15 mouse cellular contexts compared by ENCODE assay signal in the genomic region with DNA sequence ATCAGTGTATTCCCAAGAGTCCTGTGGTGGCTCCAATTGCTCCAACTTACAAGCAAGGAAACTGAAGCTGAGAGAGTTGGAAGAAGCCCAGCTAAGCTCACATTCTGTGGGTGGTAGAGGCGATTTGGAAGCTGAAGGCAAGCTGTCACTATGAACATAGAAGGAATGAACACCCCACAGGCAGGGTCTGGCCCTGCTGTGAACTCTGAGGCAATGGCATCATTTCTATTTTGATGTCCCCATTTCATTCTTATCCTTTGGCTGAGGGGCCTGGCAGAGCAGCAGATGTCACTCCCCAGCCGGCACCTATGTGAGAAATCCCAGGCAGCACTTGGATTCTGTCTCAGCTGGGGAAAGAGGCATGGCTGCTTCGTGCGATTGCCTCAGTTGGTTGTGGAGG. TPM values are rescaled to one million over a fixed set of nuclear protein-coding genes. Genes with fewer than 3 reads are reported as not detected.
DNase-seq lines count a peak whose midpoint lies in the region; TF ChIP-seq lines count a peak whose summit lies in the region.
"Had no signal": no experiment of that assay in that cellular context is flagged by ENCODE, and none has a peak within 500 bp of the region (broad histone marks: within the 10 kb centered on the region; RNA-seq: fewer than 3 reads in every experiment).

No protein-coding gene starts in this region.

- peak overlapping the region; percentile 76 for H3K27ac ChIP-seq in layer of hippocampus, adult 2 months
- H3K27ac ChIP-seq: forebrain, embryonic 15.5 days; liver, embryonic 14.5 days; stomach, postnatal 0 days had no signal

- H3K4me3 ChIP-seq in layer of hippocampus, adult 2 months, result no peak overlapping the region
- H3K4me3 ChIP-seq: forebrain, embryonic 15.5 days; megakaryocyte, embryonic 14.5 days had no signal

- peak; percentile 49 to 57 for DNase-seq in cerebellum, postnatal 10 days
- DNase-seq in cerebellum, postnatal 36 days, result no peak
- peak; percentile 37 to 62 for DNase-seq in layer of hippocampus, adult 2 months (ENCODE audit: low spot score in 2 of 2)
- DNase-seq in layer of hippocampus, postnatal 10 days (ENCODE audit: low spot score in 2 of 2), result no peak
- peak; percentile 77 for DNase-seq in brain, adult 2 months (ENCODE audit: low read depth, low spot score)
- peak; percentile 74 to 80 for DNase-seq in heart, postnatal 10 days
- no peak for DNase-seq in thymus, postnatal 14 days
- no peak for DNase-seq in retina, postnatal 1 day

- no peak for TF ChIP-seq CTCF in layer of hippocampus, adult 2 months (conservative IDR thresholded peaks at IDR 0.05)

- intact Hi-C loops in heart, postnatal 10 days (cut with DNase I), result no loop called here

RNA-seq across cellular contexts. Expression of a gene that starts 24.6 kb away (rescaled TPM):
- total RNA-seq in layer of hippocampus, adult 2 months (2021), result not detected
- total RNA-seq in layer of hippocampus, postnatal 10 days (2021), result not detected
- total RNA-seq in heart, postnatal 10 days (2021), result under 1 TPM; 0.31 to 0.37 TPM
- total RNA-seq: adrenal gland, adult 8-10 months; left cerebral cortex, postnatal 25 days; neutrophil, adult 5-6 weeks had no signal

RNA-seq across cellular contexts. Expression of a gene that starts 25.4 kb away (rescaled TPM):
- 10 to 100 TPM; 30.2 TPM for total RNA-seq in layer of hippocampus, adult 2 months (2021)
- total RNA-seq in layer of hippocampus, postnatal 10 days (2021), result 10 to 100 TPM; 36.4 to 36.7 TPM
- total RNA-seq in heart, postnatal 10 days (2021), result 10 to 100 TPM; 79.1 to 89.5 TPM
- total RNA-seq: neutrophil, adult 5-6 weeks had no signal

Comparison
In these comparisons a context has a peak if more than half of its experiments do, and no peak if none do; other contexts are left out.
1. DNase-seq: peak in cerebellum, postnatal 10 days (2 of 2), layer of hippocampus, adult 2 months (2 of 2), brain, adult 2 months (single experiment) and heart, postnatal 10 days (2 of 2); none in cerebellum, postnatal 36 days (0 of 2), layer of hippocampus, postnatal 10 days (0 of 2), thymus, postnatal 14 days (single experiment) and retina, postnatal 1 day (single experiment).